In genomic region chr2:163889411-163889810, GRCm38 (mm10) we compare ENCODE assay signal across 12 mouse cellular contexts. TPM values are rescaled to one million over a fixed set of nuclear protein-coding genes. Genes with fewer than 3 reads are reported as not detected.
A peak's percentile ranks its signal among the peaks of the same experiment; 100 is the strongest.
DNase-seq lines count a peak whose midpoint lies in the region; ATAC-seq and TF ChIP-seq lines count a peak whose summit lies in the region.
"Had no signal": no experiment of that assay in that cellular context is flagged by ENCODE, and none has a peak within 500 bp of the region (broad histone marks: within the 10 kb centered on the region; RNA-seq: fewer than 3 reads in every experiment).

No protein-coding gene starts in this region.

- no peaks in the 10 kb centered on the region for H3K27me3 ChIP-seq in lung, embryonic 14.5 days (ENCODE audit: insufficient read depth, low read length)
- H3K27me3 ChIP-seq in MEL (ENCODE audit: control insufficient read depth in 1 of 2, insufficient read depth in 2 of 2, low read length in 2 of 2): no peaks in the 10 kb centered on the region
- no peaks in the 10 kb centered on the region for H3K27me3 ChIP-seq in limb, embryonic 11.5 days (ENCODE audit: control insufficient read depth, insufficient read depth, low read length)
- H3K27me3 ChIP-seq in hindbrain, embryonic 13.5 days: no peaks in the 10 kb centered on the region
- H3K27me3 ChIP-seq: embryonic facial prominence, embryonic 13.5 days; neural tube, embryonic 13.5 days had no signal

- no peaks in the 10 kb centered on the region for H3K79me2 ChIP-seq in MEL (ENCODE audit: control insufficient read depth, insufficient read depth, low read length, poor library complexity)

- no peaks in the 10 kb centered on the region for H3K4me1 ChIP-seq in lung, embryonic 14.5 days (ENCODE audit: insufficient read depth)
- H3K4me1 ChIP-seq in MEL (ENCODE audit: control insufficient read depth in 1 of 2, insufficient read depth in 2 of 2, low read length in 2 of 2): no peaks in the 10 kb centered on the region
- H3K4me1 ChIP-seq in limb, embryonic 11.5 days (ENCODE audit: control insufficient read depth, insufficient read depth, low read length): no peaks in the 10 kb centered on the region
- H3K4me1 ChIP-seq in hindbrain, embryonic 13.5 days (replicated peaks): peaks cover 24% of the 10 kb centered on the region
- H3K4me1 ChIP-seq: embryonic facial prominence, embryonic 13.5 days had no signal

- WGBS in lung, embryonic 14.5 days: 19% methylated on average over 6 of the region's 6 CpGs
- 21% methylated on average over 6 of the region's 6 CpGs for WGBS in limb, embryonic 11.5 days
- 53% methylated on average over 6 of the region's 6 CpGs for WGBS in hindbrain, embryonic 13.5 days

- TF ChIP-seq RAD21 in MEL (IDR thresholded peaks at IDR 0.05; ENCODE audit: low read depth, low read length): no peak

- no peak for TF ChIP-seq EP300 in MEL (IDR thresholded peaks at IDR 0.05; ENCODE audit: low read depth in 1 of 2, low read length in 2 of 2)

- no peak for ATAC-seq in lung, embryonic 14.5 days (ENCODE audit: insufficient read depth)
- ATAC-seq in limb, embryonic 11.5 days (ENCODE audit: insufficient number of reproducible peaks, low FRiP score, low TSS enrichment, low read depth): no peak
- no peak for ATAC-seq in CD4-positive, CD25-positive, alpha-beta regulatory T cell, adult 4 months
- ATAC-seq in hindbrain, embryonic 13.5 days (ENCODE audit: low FRiP score): no peak

- H3K9me3 ChIP-seq in lung, embryonic 14.5 days (ENCODE audit: low read depth, low read length): no peaks in the 10 kb centered on the region
- no peaks in the 10 kb centered on the region for H3K9me3 ChIP-seq in MEL (replicated peaks; ENCODE audit: insufficient read depth, low read length)
- H3K9me3 ChIP-seq in limb, embryonic 11.5 days (ENCODE audit: control insufficient read depth, low read length): no peaks in the 10 kb centered on the region
- H3K9me3 ChIP-seq in hindbrain, embryonic 13.5 days: no peaks in the 10 kb centered on the region
- H3K9me3 ChIP-seq: embryonic facial prominence, embryonic 13.5 days; neural tube, embryonic 13.5 days had no signal

- H3K4me2 ChIP-seq in lung, embryonic 14.5 days: no peak overlapping the region
- no peak overlapping the region for H3K4me2 ChIP-seq in limb, embryonic 11.5 days (ENCODE audit: low read depth, severe bottlenecking)
- no peak overlapping the region for H3K4me2 ChIP-seq in hindbrain, embryonic 13.5 days
- H3K4me2 ChIP-seq: embryonic facial prominence, embryonic 13.5 days; neural tube, embryonic 13.5 days had no signal

- no peak overlapping the region for H3K4me3 ChIP-seq in lung, embryonic 14.5 days (ENCODE audit: low read depth, low read length)
- H3K4me3 ChIP-seq in MEL (ENCODE audit: control insufficient read depth in 1 of 2, insufficient read depth in 1 of 2, low read depth in 2 of 2, low read length in 2 of 2): no peak overlapping the region
- H3K4me3 ChIP-seq in limb, embryonic 11.5 days (ENCODE audit: low read depth, low read length): no peak overlapping the region
- H3K4me3 ChIP-seq in hindbrain, embryonic 13.5 days: no peak overlapping the region
- H3K4me3 ChIP-seq: embryonic facial prominence, embryonic 13.5 days; neural tube, embryonic 13.5 days had no signal

- no peak for TF ChIP-seq POLR2A in MEL (IDR thresholded peaks at IDR 0.05; ENCODE audit: control insufficient read depth in 1 of 2, insufficient read depth in 1 of 2, low read depth in 1 of 2, low read length in 2 of 2, poor library complexity in 1 of 2)

- no peak overlapping the region for H3K27ac ChIP-seq in lung, embryonic 14.5 days (ENCODE audit: low read depth)
- H3K27ac ChIP-seq in MEL (ENCODE audit: control insufficient read depth, low read depth, low read length): no peak overlapping the region
- H3K27ac ChIP-seq in limb, embryonic 11.5 days (replicated peaks; ENCODE audit: low read depth, low read length): no peak overlapping the region
- H3K27ac ChIP-seq in hindbrain, embryonic 13.5 days: no peak overlapping the region
- H3K27ac ChIP-seq: embryonic facial prominence, embryonic 13.5 days had no signal

- TF ChIP-seq CTCF in lung, embryonic 14.5 days (IDR thresholded peaks at IDR 0.05; ENCODE audit: low read depth): no peak
- TF ChIP-seq CTCF in MEL (IDR thresholded peaks at IDR 0.05 in 2 of 3, conservative IDR thresholded peaks at IDR 0.05 in 1 of 3; ENCODE audit: control insufficient read depth in 1 of 3, insufficient read depth in 1 of 3, low read depth in 2 of 3, low read length in 3 of 3, poor library complexity in 1 of 3, severe bottlenecking in 1 of 3): no peak

- peak; percentile 76 for DNase-seq in lung, embryonic 14.5 days
- no peak for DNase-seq in lung, adult 18-20 months
- DNase-seq in MEL (ENCODE audit: low read depth, low spot score): peak; percentile 39
- peak; percentile 7 for DNase-seq in c-Kit-positive CD71-negative TER-119-negative erythroid progenitor cells, embryonic 14.5 days (ENCODE audit: low read depth)
- DNase-seq in limb, embryonic 11.5 days (ENCODE audit: low spot score): peak; percentile 85

- H3K9ac ChIP-seq in lung, embryonic 14.5 days: no peak overlapping the region
- no peak overlapping the region for H3K9ac ChIP-seq in MEL (ENCODE audit: control insufficient read depth, low read depth, low read length, poor library complexity, severe bottlenecking)
- no peak overlapping the region for H3K9ac ChIP-seq in limb, embryonic 11.5 days (ENCODE audit: low read length)
- H3K9ac ChIP-seq in hindbrain, embryonic 13.5 days: no peak overlapping the region
- H3K9ac ChIP-seq: embryonic facial prominence, embryonic 13.5 days; neural tube, embryonic 13.5 days had no signal

- no peaks in the 10 kb centered on the region for H3K36me3 ChIP-seq in lung, embryonic 14.5 days (ENCODE audit: insufficient read depth)
- H3K36me3 ChIP-seq in MEL (ENCODE audit: control insufficient read depth in 1 of 2, insufficient read depth in 2 of 2, low read length in 2 of 2): no peaks in the 10 kb centered on the region
- no peaks in the 10 kb centered on the region for H3K36me3 ChIP-seq in limb, embryonic 11.5 days (ENCODE audit: control insufficient read depth, insufficient read depth, low read length)
- no peaks in the 10 kb centered on the region for H3K36me3 ChIP-seq in hindbrain, embryonic 13.5 days
- H3K36me3 ChIP-seq: embryonic facial prominence, embryonic 13.5 days; neural tube, embryonic 13.5 days had no signal

TF ChIP-seq in MEL, 35 proteins besides CTCF, POLR2A, EP300 and RAD21:
- TF ChIP-seq NRF1 (IDR thresholded peaks at IDR 0.05; ENCODE audit: insufficient read depth, low read depth, low read length, poor library complexity, severe bottlenecking): no peak
- TF ChIP-seq ZMIZ1 (IDR thresholded peaks at IDR 0.05; ENCODE audit: low read depth, low read length): no peak
- TF ChIP-seq JUND (IDR thresholded peaks at IDR 0.05; ENCODE audit: low read depth, low read length): no peak
- no peak for TF ChIP-seq ZC3H11A (IDR thresholded peaks at IDR 0.05; ENCODE audit: low read depth, low read length)
- no peak for TF ChIP-seq GABPA (IDR thresholded peaks at IDR 0.05; ENCODE audit: low read depth, low read length)
- no peak for TF ChIP-seq CHD2 (IDR thresholded peaks at IDR 0.05; ENCODE audit: low read length)
- no peak for TF ChIP-seq MXI1 (IDR thresholded peaks at IDR 0.05; ENCODE audit: low read depth, low read length)
- TF ChIP-seq MEF2A (IDR thresholded peaks at IDR 0.05; ENCODE audit: extremely low read depth, insufficient replicate concordance, low read depth, low read length, poor library complexity, severe bottlenecking): no peak
- no peak for TF ChIP-seq ELF1 (IDR thresholded peaks at IDR 0.05; ENCODE audit: low read depth, low read length)
- no peak for TF ChIP-seq POLR2AphosphoS5 (IDR thresholded peaks at IDR 0.05; ENCODE audit: borderline replicate concordance, low read depth, low read length)
- no peak for TF ChIP-seq TAL1 (IDR thresholded peaks at IDR 0.05; ENCODE audit: low read length)
- no peak for TF ChIP-seq USF2 (IDR thresholded peaks at IDR 0.05; ENCODE audit: borderline replicate concordance in 1 of 2, insufficient read depth in 1 of 2, low read depth in 1 of 2, low read length in 2 of 2)
- TF ChIP-seq CHD1 (IDR thresholded peaks at IDR 0.05; ENCODE audit: low read depth, low read length): no peak
- no peak for TF ChIP-seq MAZ (IDR thresholded peaks at IDR 0.05; ENCODE audit: low read depth, low read length)
- TF ChIP-seq RCOR1 (IDR thresholded peaks at IDR 0.05; ENCODE audit: low read depth, low read length): no peak
- no peak for TF ChIP-seq HCFC1 (IDR thresholded peaks at IDR 0.05; ENCODE audit: low read depth, low read length)
- no peak for TF ChIP-seq BHLHE40 (IDR thresholded peaks at IDR 0.05; ENCODE audit: borderline replicate concordance, low read depth, low read length)
- TF ChIP-seq GATA1 (IDR thresholded peaks at IDR 0.05; ENCODE audit: low read depth, low read length): no peak

RNA-seq across cellular contexts. Expression of gene Rims4, which starts 29.1 kb away (rescaled TPM):
- polyA plus RNA-seq in lung, embryonic 14.5 days (2014; fragmentation: Nextera tagmentation; extraction: Ambion mirVana): 0.11 and 0.25 TPM in 2 replicates
- not detected in 2 replicates for total RNA-seq in MEL (2012; rRNA removed)
- not detected for polyA plus RNA-seq in MEL (2012; ENCODE audit: insufficient read depth in 1 of 2, insufficient read length in 2 of 2, low read depth in 1 of 2, low replicate concordance in 2 of 2, missing spikeins in 1 of 2)
- 0.06 and 0.16 TPM in 2 replicates for polyA plus RNA-seq in limb, embryonic 11.5 days (2014; fragmentation: Nextera tagmentation; extraction: Ambion mirVana)
- not detected for polyA plus RNA-seq in CD4-positive, CD25-positive, alpha-beta regulatory T cell, adult 4 months (2017; shearing (Covaris generic))
- 9.7 TPM in 2 replicates for polyA plus RNA-seq in hindbrain, embryonic 13.5 days (2015; fragmentation: Nextera tagmentation; extraction: Ambion mirVana)
- total RNA-seq: granulocyte monocyte progenitor cell, adult 5-6 weeks had no signal

RNA-seq across cellular contexts. Expression of gene Kcnk15, which starts 36.0 kb away (rescaled TPM):
- polyA plus RNA-seq in lung, embryonic 14.5 days (2014; fragmentation: Nextera tagmentation; extraction: Ambion mirVana): not detected in 2 replicates
- total RNA-seq in MEL (2012; rRNA removed): not detected in 2 replicates
- polyA plus RNA-seq in MEL (2012; ENCODE audit: insufficient read depth in 1 of 2, insufficient read length in 2 of 2, low read depth in 1 of 2, low replicate concordance in 2 of 2, missing spikeins in 1 of 2): not detected
- not detected in 2 replicates for polyA plus RNA-seq in limb, embryonic 11.5 days (2014; fragmentation: Nextera tagmentation; extraction: Ambion mirVana)
- not detected for polyA plus RNA-seq in CD4-positive, CD25-positive, alpha-beta regulatory T cell, adult 4 months (2017; shearing (Covaris generic))
- not detected in 2 replicates for polyA plus RNA-seq in hindbrain, embryonic 13.5 days (2015; fragmentation: Nextera tagmentation; extraction: Ambion mirVana)
- total RNA-seq: granulocyte monocyte progenitor cell, adult 5-6 weeks had no signal
- polyA plus RNA-seq: embryonic facial prominence, embryonic 13.5 days; liver, embryonic 16.5 days; neural tube, embryonic 13.5 days; stomach, embryonic 14.5 days had no signal

Comparison
In these comparisons a context has a peak if more than half of its experiments do, and no peak if none do; other contexts are left out.
1. DNase-seq: peak in lung, embryonic 14.5 days (single experiment), MEL (single experiment), c-Kit-positive CD71-negative TER-119-negative erythroid progenitor cells, embryonic 14.5 days (single experiment) and limb, embryonic 11.5 days (single experiment); none in lung, adult 18-20 months (0 of 2).